Mouse (Mus musculus) layer of hippocampus, adult 8-10 months (tissue): Measurements from ENCODE around the gene Ccl7. TPM values are rescaled to one million over a fixed set of nuclear protein-coding genes. Genes with fewer than 3 reads are reported as not detected.

Experiments used
- total RNA-seq, 4 experiments: library from RNA; stranded (reverse); gene quantifications; 2 replicates each; pipeline ENCODE4 v1.2.4; 2022

Ccl7 gene
- total RNA-seq, 4 experiments from 2014 or later, result not detected

Other genes starting within 250 kb of the Ccl7 start
- under 1 TPM in 3 of 4 experiments, not detected in 1; 0.08 to 0.24 (median 0.18) TPM for gene 5530401A14Rik, start 185.0 kb upstream of the Ccl7 start, total RNA-seq
- gene Asic2, start 77.3 kb upstream of the Ccl7 start, total RNA-seq, result 10 to 100 TPM; 53.7 to 58.2 (median 54.8) TPM
- under 1 TPM in 1 of 4 experiments, not detected in 3; 0.56 TPM for gene Ccl2, start 10.1 kb upstream of the Ccl7 start, total RNA-seq
- not detected for gene Gm17268, start 7.2 kb upstream of the Ccl7 start, total RNA-seq
- gene Ccl11, start 12.1 kb downstream of the Ccl7 start, total RNA-seq, result not detected
- gene Ccl12, start 56.1 kb downstream of the Ccl7 start, total RNA-seq, result 1 to 10 TPM in 1 of 4 experiments, not detected in 3; 2.4 TPM
- gene Ccl8, start 69.5 kb downstream of the Ccl7 start, total RNA-seq, result not detected